Mouse (Mus musculus) lung, postnatal 36 days (tissue): Measurements from ENCODE around the gene Olfr1093.

Experiments
- DNase-seq: peaks from one replicate; pipeline ENCODE4 v3.0.0; 2022; ENCODE audit warnings: mixed read lengths

Gene Olfr1093

GRCm38 (mm10) chr2:86782179-86782578, at the start of gene Olfr1093:
TSS of gene Olfr1093 (plus strand) at chr2:86782479.
- no peak for DNase-seq

- DNase-seq: no peak
Measured at GRCm38 (mm10) chr2:86733601-86734000, 48.7 kb upstream of the Olfr1093 start, which contains the start of gene Olfr1089. TSS of gene Olfr1089 (minus strand) at chr2:86733701.

GRCm38 (mm10) chr2:86758893-86759292, 23.4 kb upstream of the Olfr1093 start, which contains the start of gene Olfr1090:
TSS of gene Olfr1090 (minus strand) at chr2:86758993.
- DNase-seq: no peak

- DNase-seq: no peak
Measured at GRCm38 (mm10) chr2:86761050-86761449, 21.2 kb upstream of the Olfr1093 start.

GRCm38 (mm10) chr2:86809918-86810317, 27.6 kb downstream of the Olfr1093 start, which contains the start of gene Olfr141:
TSS of gene Olfr141 (minus strand) at chr2:86810018.
- no peak for DNase-seq

- DNase-seq: no peak
Measured at GRCm38 (mm10) chr2:86824363-86824762, 42.1 kb downstream of the Olfr1093 start, which contains the start of gene Olfr1094. TSS of gene Olfr1094 (plus strand) at chr2:86824663.
